Mouse (Mus musculus) lung, adult 2 months (tissue): ENCODE data around the gene Fam122b. TPM values are rescaled to one million over a fixed set of nuclear protein-coding genes. Genes with fewer than 3 reads are reported as not detected.

Source experiments
- DNase-seq: peaks from one replicate; pipeline ENCODE4 v3.0.0; 2022
- H3K4me1 ChIP-seq: fragments of 200-500 bp; 2 replicates; pipeline ENCODE4 v1.6.1; 2011; ENCODE audit warnings: low read length; ENCODE audit not compliant: control insufficient read depth, insufficient read depth
- H3K4me3 ChIP-seq: fragments of 200-500 bp; replicated peaks from 2 replicates; pipeline ENCODE3; 2011; ENCODE audit warnings: low read depth, mild to moderate bottlenecking, control low read depth, low read length; ENCODE audit errors: extremely low read depth
- CTCF ChIP-seq: fragments of 200-500 bp; IDR thresholded peaks from 2 replicates; pipeline ENCODE4 v1.5.1; 2011; ENCODE audit warnings: mild to moderate bottlenecking, low read length, control low read depth; ENCODE audit not compliant: insufficient read depth
- POLR2A ChIP-seq: fragments of 200-500 bp; IDR thresholded peaks from 2 replicates; pipeline ENCODE4 v1.6.1; 2011; ENCODE audit warnings: low read depth, mild to moderate bottlenecking, control low read depth, low read length, borderline replicate concordance; ENCODE audit errors: extremely low read depth
- WGBS: fragments of 180-500 bp; shearing (Covaris S2); methylation state at CpG from one replicate; pipeline ENCODE4 v1.1.7; 2018; 5-methylcytosine and 5-hydroxymethylcytosine counted together
- polyA plus RNA-seq: library from polyadenylated mRNA; depleted of rRNA; stranded (reverse); fragments of >200 nt; gene quantifications from 2 replicates; pipeline ENCODE4 v1.2.3, GENCODE M21; 2012

The Fam122b gene
- polyA plus RNA-seq, 1 experiment: 2.6 TPM

DNA sequence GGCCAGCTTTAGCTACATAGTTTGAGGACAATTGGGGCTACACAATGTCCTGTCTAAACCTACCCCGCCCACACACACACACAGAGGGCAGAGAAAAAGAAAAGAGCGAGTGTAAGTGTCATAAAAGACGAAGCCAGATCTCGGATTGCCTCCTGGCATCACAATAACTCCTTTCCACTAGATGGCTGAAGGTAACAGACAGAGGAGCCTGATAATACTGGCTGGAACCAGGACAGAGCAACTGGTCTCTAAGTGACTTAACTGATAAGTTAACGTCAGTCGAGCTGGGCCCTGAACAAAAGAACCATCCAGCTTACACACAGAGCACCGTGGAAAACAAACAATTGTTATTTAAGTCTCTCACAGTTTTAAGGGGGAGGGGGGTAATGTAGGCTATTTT lies 33.2 kb downstream of the Fam122b start:
- WGBS: 60% methylated on average over 7 of the region's 7 CpGs
- Histone ChIP-seq H3K4me3 (no peak overlapping the region), H3K4me1 (no peaks in the 10 kb centered on the region; the same call in 1 of the 2 replicates)
- TF ChIP-seq POLR2A (no peak), CTCF (no peak)
- no peak for DNase-seq

DNA sequence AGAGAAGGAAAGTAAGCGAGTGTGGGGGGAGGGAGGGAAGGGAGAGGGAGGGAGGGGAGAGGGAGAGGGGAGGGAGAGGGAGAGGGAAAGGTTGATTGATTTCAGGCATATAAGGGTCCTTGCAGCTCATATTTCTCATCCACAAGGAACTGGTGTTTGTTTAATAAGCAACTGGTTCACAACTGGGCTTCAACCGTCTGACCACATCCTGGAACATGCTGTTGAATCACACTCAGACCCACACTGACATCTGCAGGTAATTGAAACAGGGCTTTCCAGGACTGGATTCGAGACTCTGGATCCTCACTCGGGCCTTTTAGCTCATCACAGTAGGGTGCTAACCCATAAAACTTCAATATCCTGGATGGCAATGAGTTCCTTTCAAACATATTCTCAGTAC lies 35.9 kb downstream of the Fam122b start:
- Histone ChIP-seq H3K4me1 (no peaks in the 10 kb centered on the region; the same call in 1 of the 2 replicates), H3K4me3 (no peak overlapping the region)
- no peak for TF ChIP-seq POLR2A
- TF ChIP-seq CTCF: peak; percentile 20; the same call in 1 of the 2 replicates
- WGBS: 52% methylated on average over 4 of the region's 4 CpGs
- no peak for DNase-seq

DNA sequence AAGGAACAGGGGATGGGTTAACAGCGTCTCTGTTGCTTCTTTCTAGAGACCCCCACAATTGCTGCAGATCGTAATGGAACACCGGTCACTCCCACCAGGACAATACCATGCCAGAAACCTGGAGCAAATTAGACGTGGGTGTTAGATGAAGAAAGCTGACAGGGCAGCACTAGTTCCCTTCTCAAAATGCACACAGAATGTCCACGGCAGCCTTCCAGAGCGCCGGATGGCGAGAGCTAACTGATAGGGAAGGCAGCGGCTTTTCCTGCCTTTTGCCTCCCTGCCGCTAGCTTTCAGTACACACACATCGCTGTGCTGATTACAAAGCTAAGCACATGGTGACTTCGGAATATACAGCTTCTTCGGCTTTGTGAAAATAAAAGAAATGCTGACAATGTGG lies 37.6 kb downstream of the Fam122b start:
- no peak for DNase-seq
- WGBS: 45% methylated on average over 13 of the region's 13 CpGs
- TF ChIP-seq POLR2A (no peak), CTCF (no peak)
- Histone ChIP-seq H3K4me1 (no peaks in the 10 kb centered on the region; the same call in 1 of the 2 replicates), H3K4me3 (no peak overlapping the region)

DNA sequence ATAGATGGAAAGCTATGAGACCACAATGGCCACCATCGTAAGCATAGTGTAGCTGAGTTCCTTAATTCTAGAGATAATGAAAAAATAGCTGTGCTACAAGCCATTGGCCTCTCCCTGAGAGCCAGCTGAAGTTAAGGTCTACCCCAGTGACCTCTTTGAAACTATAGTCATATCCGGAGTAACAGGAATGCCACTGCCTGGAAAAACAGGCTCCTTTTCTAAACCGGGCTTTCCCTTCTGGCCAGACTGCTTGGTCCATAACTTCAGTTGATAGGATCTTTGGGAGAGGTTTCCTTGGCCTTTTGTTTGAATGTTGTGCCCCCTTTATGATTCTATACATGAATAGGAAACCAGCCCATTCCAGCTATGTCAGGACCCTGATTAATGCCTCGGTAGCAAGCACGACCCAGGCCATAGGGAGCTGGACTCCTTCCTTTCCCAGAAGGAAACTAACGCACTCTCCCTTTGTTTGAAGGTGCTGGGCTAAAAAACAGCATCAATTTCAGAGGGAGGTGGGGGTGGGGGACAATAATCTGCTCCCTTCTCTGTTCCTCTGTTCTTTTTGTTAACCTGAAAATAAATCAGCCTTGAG lies 45.2 kb downstream of the Fam122b start:
- TF ChIP-seq CTCF (no peak), POLR2A (no peak)
- no peak for DNase-seq
- Histone ChIP-seq H3K4me1 (no peaks in the 10 kb centered on the region), H3K4me3 (no peak overlapping the region)
- WGBS: 56% methylated on average over 6 of the region's 6 CpGs

DNA sequence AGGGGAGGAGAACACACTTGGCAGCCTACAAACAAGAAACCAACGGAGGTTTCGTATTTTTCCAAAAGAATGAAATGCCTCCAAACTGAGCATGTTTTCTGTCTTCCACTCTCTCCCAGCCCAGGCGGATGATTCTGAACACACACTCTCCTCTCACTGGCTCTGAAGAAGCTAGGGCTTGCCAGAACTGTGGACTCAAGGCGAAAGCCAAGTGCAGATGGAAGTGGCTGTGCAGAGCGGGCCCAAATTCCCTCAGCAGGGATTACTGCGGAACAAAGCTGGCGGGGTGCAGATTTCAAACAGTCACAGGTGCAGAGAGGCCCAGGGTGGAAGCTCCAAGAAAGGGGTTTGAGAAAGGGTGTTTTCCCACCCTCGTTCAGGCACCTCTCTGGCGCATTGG lies 48.8 kb downstream of the Fam122b start:
- Histone ChIP-seq H3K4me1 (no peaks in the 10 kb centered on the region), H3K4me3 (no peak overlapping the region)
- 74% methylated on average over 9 of the region's 9 CpGs for WGBS
- DNase-seq: no peak
- no peak for TF ChIP-seq CTCF
- TF ChIP-seq POLR2A: no peak

DNA sequence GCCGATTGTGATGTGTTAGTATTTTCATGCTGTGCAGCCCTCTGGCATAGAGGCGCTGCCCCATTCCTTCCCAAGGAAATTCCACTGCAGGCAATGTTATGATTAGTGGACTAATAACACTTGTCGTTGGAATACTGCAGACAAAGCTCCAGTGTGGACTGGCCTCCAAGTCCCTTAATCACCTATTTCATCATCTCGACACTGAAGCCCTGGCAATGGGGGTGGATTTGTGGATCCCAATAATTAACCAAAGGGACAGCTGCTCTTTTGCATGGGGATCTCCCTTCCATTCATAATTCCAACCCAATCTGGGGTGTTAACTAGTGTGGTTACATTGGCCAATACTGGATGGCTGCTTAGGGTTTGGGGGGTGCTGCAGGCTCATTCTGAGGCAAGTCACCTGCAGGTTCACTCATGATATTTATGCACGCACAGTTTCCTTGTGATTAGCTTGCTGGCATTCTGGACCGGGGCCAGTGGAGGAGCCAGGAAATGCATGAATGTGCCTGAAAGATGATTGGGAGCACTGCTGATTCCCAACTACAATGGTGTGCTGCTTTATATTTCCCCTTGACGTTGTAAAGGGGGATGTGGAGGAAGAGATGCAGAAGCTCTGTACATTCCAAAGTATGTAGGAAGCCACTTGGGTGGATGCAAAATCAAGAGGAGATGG lies 54.9 kb downstream of the Fam122b start:
- no peak for DNase-seq
- TF ChIP-seq CTCF (no peak), POLR2A (no peak)
- Histone ChIP-seq H3K4me1 (peaks cover 2% of the 10 kb centered on the region; the same call in 1 of the 2 replicates), H3K4me3 (no peak overlapping the region)
- 54% methylated on average over 7 of the region's 7 CpGs for WGBS

DNA sequence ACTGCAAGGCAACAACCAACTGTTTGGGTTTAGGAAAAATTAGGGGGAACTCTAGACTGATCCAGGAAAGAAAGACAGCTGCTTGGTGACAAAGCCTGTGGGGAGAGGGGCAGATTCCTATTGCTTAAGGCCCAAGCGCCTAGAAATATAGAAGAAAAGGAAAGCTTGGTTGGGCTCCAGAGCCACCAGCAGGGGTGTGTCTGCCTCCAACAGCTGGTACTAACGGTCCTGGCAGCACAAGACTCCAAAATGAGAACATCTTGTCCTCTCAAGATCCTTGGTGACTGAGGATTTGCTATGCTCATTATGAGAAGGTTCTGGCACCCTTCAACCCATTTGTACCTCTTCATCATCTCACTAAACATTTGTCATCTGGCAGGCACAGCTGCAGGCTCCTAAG lies 55.8 kb downstream of the Fam122b start:
- Histone ChIP-seq H3K4me3 (no peak overlapping the region), H3K4me1 (peaks cover 2% of the 10 kb centered on the region; the same call in 1 of the 2 replicates)
- WGBS: 66% methylated on average over 2 of the region's 2 CpGs
- no peak for DNase-seq
- no peak for TF ChIP-seq POLR2A
- no peak for TF ChIP-seq CTCF

DNA sequence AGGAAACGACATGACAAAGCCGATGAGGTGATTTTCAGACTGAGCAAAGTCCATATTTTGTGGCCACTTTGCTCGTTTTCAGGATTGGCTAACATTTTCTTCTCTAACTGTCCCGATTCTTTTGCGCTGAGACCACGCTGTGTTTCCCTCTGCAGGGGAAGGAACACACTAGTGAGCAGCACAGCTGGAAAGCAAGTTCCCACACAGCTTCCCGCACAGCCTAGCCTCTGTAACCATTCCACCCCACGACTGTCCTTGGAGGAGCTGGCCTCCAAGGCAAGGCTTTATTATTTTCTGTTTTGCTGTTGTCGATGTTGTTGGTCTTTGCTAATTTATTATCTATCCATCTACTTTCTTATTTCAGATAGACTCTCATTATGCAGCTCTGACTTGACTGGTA lies 57.1 kb downstream of the Fam122b start:
- WGBS: 53% methylated on average over 9 of the region's 9 CpGs

DNA sequence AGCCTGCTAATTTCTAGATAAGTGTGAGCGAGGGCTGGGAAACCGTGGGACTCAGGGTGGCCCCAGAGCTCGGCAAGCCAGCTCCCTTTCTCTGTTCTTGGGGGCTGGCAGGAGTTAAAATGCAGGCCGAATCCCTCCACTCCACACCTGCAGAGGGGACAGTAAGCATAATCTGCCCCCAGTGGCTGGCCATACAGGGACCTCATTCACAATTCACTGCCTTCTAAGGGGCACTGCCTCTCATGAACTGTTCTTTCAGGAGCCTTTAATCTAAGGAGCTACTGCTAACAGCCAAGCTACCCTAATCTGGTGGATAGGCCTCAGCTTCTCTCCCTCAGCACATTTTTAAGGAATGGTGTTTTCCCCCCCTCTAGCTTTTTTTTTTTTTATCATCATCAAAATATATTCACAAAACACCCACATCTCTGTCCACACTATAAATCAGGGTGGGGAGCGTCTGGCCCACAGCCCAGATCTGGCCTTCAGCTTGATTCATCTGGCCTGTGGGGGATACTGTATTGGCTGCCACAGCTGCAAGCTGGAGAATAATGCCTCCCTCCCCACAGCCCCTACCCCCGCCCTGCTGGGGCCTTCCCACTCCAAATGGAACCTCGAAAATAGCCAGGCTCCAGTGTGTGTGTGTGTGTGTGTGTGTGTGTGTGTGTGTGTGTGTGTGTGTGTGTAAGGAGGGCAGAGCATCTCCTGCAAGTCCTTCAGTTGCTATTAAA lies 57.7 kb downstream of the Fam122b start:
- DNase-seq: no peak
- TF ChIP-seq CTCF: no peak
- TF ChIP-seq POLR2A: no peak
- no peak overlapping the region for H3K4me3 ChIP-seq
- H3K4me1 ChIP-seq: peaks cover 2% of the 10 kb centered on the region; the same call in 1 of the 2 replicates
- WGBS: 60% methylated on average over 7 of the region's 7 CpGs

More for the DNA sequence above, 57.1 kb downstream of the Fam122b start:
- H3K4me1 ChIP-seq: peaks cover 2% of the 10 kb centered on the region; the same call in 1 of the 2 replicates
- TF ChIP-seq CTCF: no peak
- TF ChIP-seq POLR2A: no peak
- H3K4me3 ChIP-seq: no peak overlapping the region
- no peak for DNase-seq

DNA sequence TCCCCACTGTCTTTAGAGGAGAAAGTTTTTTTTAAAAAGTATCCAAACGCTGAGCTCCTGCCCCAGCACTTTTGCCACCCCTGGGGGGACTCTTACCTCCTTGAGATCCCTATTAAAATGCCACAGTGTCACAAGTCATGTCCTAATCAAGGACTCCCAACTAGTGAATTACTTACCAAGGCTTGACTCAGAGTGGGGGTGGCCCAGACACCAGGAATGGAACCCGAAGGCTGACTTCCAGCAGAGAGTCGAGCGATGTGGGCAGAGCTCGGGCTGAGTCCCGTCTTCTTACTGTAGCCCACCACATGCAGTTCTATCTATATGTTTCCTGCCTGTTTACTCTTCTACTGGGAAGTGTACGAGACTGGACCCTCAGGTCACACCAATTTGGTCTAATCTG lies 60.2 kb downstream of the Fam122b start:
- no peak overlapping the region for H3K4me3 ChIP-seq
- H3K4me1 ChIP-seq: peaks cover 2% of the 10 kb centered on the region; the same call in 1 of the 2 replicates
- WGBS: 68% methylated on average over 7 of the region's 7 CpGs
- no peak for DNase-seq
- no peak for TF ChIP-seq CTCF
- TF ChIP-seq POLR2A: no peak
